Comparison of ENCODE assay signal across 19 mouse cellular contexts in the genomic region with DNA sequence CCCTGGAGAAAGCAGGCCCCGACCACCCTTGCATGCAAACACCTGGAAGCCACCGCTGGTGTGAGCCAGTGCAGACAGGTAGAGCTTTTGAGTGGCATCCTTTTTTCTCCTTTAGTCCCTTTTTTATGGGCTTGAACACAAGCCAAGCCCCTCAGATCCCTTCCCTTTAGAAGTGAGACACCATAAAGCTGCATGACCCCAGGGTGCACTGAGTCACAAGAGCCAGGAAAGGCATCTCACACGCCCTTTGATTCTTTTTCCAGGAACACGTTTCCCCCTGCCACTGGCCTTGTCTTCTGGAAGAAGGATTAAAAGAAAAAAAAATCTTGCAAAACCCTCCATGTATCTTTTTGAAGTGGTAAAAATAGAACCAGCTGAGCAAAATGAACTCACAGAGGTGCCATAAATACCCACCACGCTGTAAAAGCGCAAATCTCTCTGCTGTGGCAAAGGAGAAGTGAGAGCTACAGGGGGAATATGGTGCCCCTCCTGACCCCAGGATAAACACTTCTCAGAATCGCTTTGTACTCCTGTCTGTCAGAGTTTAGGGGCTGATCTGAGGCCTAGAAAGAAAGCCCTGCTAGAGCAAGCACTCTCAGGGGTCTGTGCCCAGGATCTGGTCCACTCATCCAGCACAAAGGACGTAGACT.
DNase-seq lines count a peak whose midpoint lies in the region; ATAC-seq lines count a peak whose summit lies in the region.
"Had no signal": no experiment of that assay in that cellular context is flagged by ENCODE, and none has a peak within 500 bp of the region (broad histone marks: within the 10 kb centered on the region; RNA-seq: fewer than 3 reads in every experiment).

No protein-coding gene starts in this region.

- 22% methylated on average over 8 of the region's 8 CpGs for WGBS in midbrain, embryonic 10.5 days
- 25% methylated on average over 8 of the region's 8 CpGs for WGBS in midbrain, embryonic 13.5 days
- 30% methylated on average over 8 of the region's 8 CpGs for WGBS in embryonic facial prominence, embryonic 13.5 days
- WGBS in limb, embryonic 15.5 days = 18% methylated on average over 8 of the region's 8 CpGs
- WGBS in hindbrain, embryonic 13.5 days = 36% methylated on average over 8 of the region's 8 CpGs

- H3K4me1 ChIP-seq in midbrain, embryonic 10.5 days = peaks cover 20% of the 10 kb centered on the region
- H3K4me1 ChIP-seq in midbrain, embryonic 13.5 days (replicated peaks) = 0 out of 2 replicates have a peak, but pooled peaks cover 6% of the 10 kb centered on the region
- peaks cover 44% of the 10 kb centered on the region for H3K4me1 ChIP-seq in embryonic facial prominence, embryonic 13.5 days
- peaks cover 22% of the 10 kb centered on the region for H3K4me1 ChIP-seq in limb, embryonic 15.5 days
- no peaks in the 10 kb centered on the region for H3K4me1 ChIP-seq in hindbrain, embryonic 13.5 days (replicated peaks)
- H3K4me1 ChIP-seq: liver, embryonic 13.5 days; lung, embryonic 15.5 days; stomach, embryonic 15.5 days had no signal

- H3K9ac ChIP-seq in midbrain, embryonic 13.5 days (replicated peaks) = no peak overlapping the region
- H3K9ac ChIP-seq in embryonic facial prominence, embryonic 13.5 days = 0 out of 2 replicates have a peak overlapping the region, but pooled peaks have one; percentile 21
- no peak overlapping the region for H3K9ac ChIP-seq in limb, embryonic 15.5 days
- H3K9ac ChIP-seq in hindbrain, embryonic 13.5 days = no peak overlapping the region
- H3K9ac ChIP-seq: liver, embryonic 13.5 days; lung, embryonic 15.5 days; neural tube, embryonic 12.5 days; stomach, embryonic 15.5 days had no signal

- no peak overlapping the region for H3K4me2 ChIP-seq in midbrain, embryonic 13.5 days (replicated peaks)
- H3K4me2 ChIP-seq in embryonic facial prominence, embryonic 13.5 days = no peak overlapping the region
- H3K4me2 ChIP-seq in limb, embryonic 15.5 days = no peak overlapping the region
- no peak overlapping the region for H3K4me2 ChIP-seq in hindbrain, embryonic 13.5 days
- H3K4me2 ChIP-seq: heart, embryonic 11.5 days; liver, embryonic 13.5 days; lung, embryonic 15.5 days; neural tube, embryonic 12.5 days; stomach, embryonic 15.5 days had no signal

- ATAC-seq in midbrain, embryonic 13.5 days = no peak
- ATAC-seq in embryonic facial prominence, embryonic 13.5 days (ENCODE audit: insufficient number of reproducible peaks, insufficient read depth, low FRiP score, low TSS enrichment, low read depth) = no peak
- ATAC-seq in limb, embryonic 15.5 days (ENCODE audit: insufficient number of reproducible peaks, low FRiP score, low TSS enrichment, low read depth) = peak; percentile 56; the same call in 1 of the 2 replicates
- no peak for ATAC-seq in megakaryocyte, adult 5-6 weeks (ENCODE audit: poor library complexity, severe bottlenecking)
- ATAC-seq in hindbrain, embryonic 13.5 days (ENCODE audit: low FRiP score) = no peak

- no peaks in the 10 kb centered on the region for H3K9me3 ChIP-seq in midbrain, embryonic 10.5 days (replicated peaks)
- H3K9me3 ChIP-seq in midbrain, embryonic 13.5 days = no peaks in the 10 kb centered on the region
- H3K9me3 ChIP-seq in embryonic facial prominence, embryonic 13.5 days = no peaks in the 10 kb centered on the region
- no peaks in the 10 kb centered on the region for H3K9me3 ChIP-seq in limb, embryonic 15.5 days
- H3K9me3 ChIP-seq in hindbrain, embryonic 13.5 days = no peaks in the 10 kb centered on the region
- H3K9me3 ChIP-seq: liver, embryonic 13.5 days; lung, embryonic 15.5 days; neural tube, embryonic 12.5 days; stomach, embryonic 15.5 days had no signal

- no peaks in the 10 kb centered on the region for H3K27me3 ChIP-seq in midbrain, embryonic 10.5 days (ENCODE audit: low read depth, poor library complexity, severe bottlenecking)
- H3K27me3 ChIP-seq in midbrain, embryonic 13.5 days = no peaks in the 10 kb centered on the region
- no peaks in the 10 kb centered on the region for H3K27me3 ChIP-seq in embryonic facial prominence, embryonic 13.5 days
- no peaks in the 10 kb centered on the region for H3K27me3 ChIP-seq in limb, embryonic 15.5 days
- no peaks in the 10 kb centered on the region for H3K27me3 ChIP-seq in hindbrain, embryonic 13.5 days
- H3K27me3 ChIP-seq: liver, embryonic 13.5 days; lung, embryonic 15.5 days; neural tube, embryonic 12.5 days; stomach, embryonic 15.5 days had no signal

- peak; percentile 31 for DNase-seq in embryo, embryonic 10 days (ENCODE audit: low spot score)
- no peak for DNase-seq in embryo, embryonic 10.5 days (ENCODE audit: low spot score)
- DNase-seq in midbrain, embryonic 10.5 days (ENCODE audit: low spot score) = peak; percentile 42
- DNase-seq: adrenal gland, postnatal 25 days; cerebellum, adult 9-11 months; heart, postnatal 4 days; liver, embryonic 13.5 days; right cerebral cortex, postnatal 14 days; thymus, postnatal 36 days had no signal

- peak overlapping the region; percentile 33; the same call in 1 of the 2 replicates for H3K27ac ChIP-seq in midbrain, embryonic 10.5 days (replicated peaks)
- H3K27ac ChIP-seq in midbrain, embryonic 13.5 days = no peak overlapping the region
- H3K27ac ChIP-seq in embryonic facial prominence, embryonic 13.5 days = peak overlapping the region; percentile 22; the same call in 1 of the 2 replicates
- peak overlapping the region; percentile 54 for H3K27ac ChIP-seq in limb, embryonic 15.5 days
- no peak overlapping the region for H3K27ac ChIP-seq in hindbrain, embryonic 13.5 days
- H3K27ac ChIP-seq: liver, embryonic 13.5 days; lung, embryonic 15.5 days; macrophage; neural tube, embryonic 12.5 days; stomach, embryonic 15.5 days had no signal

- no peak overlapping the region for H3K4me3 ChIP-seq in midbrain, embryonic 10.5 days
- no peak overlapping the region for H3K4me3 ChIP-seq in midbrain, embryonic 13.5 days (replicated peaks)
- H3K4me3 ChIP-seq in embryonic facial prominence, embryonic 13.5 days = no peak overlapping the region
- H3K4me3 ChIP-seq in limb, embryonic 15.5 days = no peak overlapping the region
- no peak overlapping the region for H3K4me3 ChIP-seq in hindbrain, embryonic 13.5 days
- H3K4me3 ChIP-seq: liver, embryonic 13.5 days; lung, embryonic 15.5 days; neural tube, embryonic 12.5 days; stomach, embryonic 15.5 days had no signal

- H3K36me3 ChIP-seq in midbrain, embryonic 10.5 days = no peaks in the 10 kb centered on the region
- no peaks in the 10 kb centered on the region for H3K36me3 ChIP-seq in midbrain, embryonic 13.5 days
- H3K36me3 ChIP-seq in embryonic facial prominence, embryonic 13.5 days = no peaks in the 10 kb centered on the region
- no peaks in the 10 kb centered on the region for H3K36me3 ChIP-seq in limb, embryonic 15.5 days
- no peaks in the 10 kb centered on the region for H3K36me3 ChIP-seq in hindbrain, embryonic 13.5 days
- H3K36me3 ChIP-seq: liver, embryonic 13.5 days; lung, embryonic 15.5 days; neural tube, embryonic 12.5 days; stomach, embryonic 15.5 days had no signal

Comparison
In these comparisons a context has a peak if more than half of its experiments do, and no peak if none do; other contexts are left out.
1. H3K27ac ChIP-seq: peak in midbrain, embryonic 10.5 days (single experiment), embryonic facial prominence, embryonic 13.5 days (single experiment) and limb, embryonic 15.5 days (single experiment); none in midbrain, embryonic 13.5 days (single experiment) and hindbrain, embryonic 13.5 days (single experiment).